In the genomic region with DNA sequence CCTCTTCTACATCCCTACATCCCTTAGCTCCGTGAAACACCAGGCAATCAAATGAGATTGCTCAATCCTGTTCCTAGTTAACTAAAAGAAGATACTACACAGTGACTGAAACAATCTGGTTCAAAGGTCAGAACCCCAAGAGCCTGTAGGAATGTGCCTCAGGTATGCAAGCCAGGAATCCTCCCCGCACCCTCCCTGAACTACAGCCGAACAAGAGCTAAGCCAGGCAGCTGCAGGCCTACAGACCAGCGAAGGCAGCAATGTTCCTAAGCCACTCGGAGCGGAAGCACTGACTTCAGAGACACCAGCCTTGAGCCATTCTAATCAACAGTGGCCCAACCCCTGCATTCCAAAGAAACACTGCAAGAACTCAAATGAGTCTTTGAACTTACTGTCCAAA, we compare ENCODE assay signal across 11 mouse cellular contexts. TPM values are rescaled to one million over a fixed set of nuclear protein-coding genes. Genes with fewer than 3 reads are reported as not detected.
DNase-seq lines count a peak whose midpoint lies in the region; ATAC-seq and TF ChIP-seq lines count a peak whose summit lies in the region.
"Had no signal": no experiment of that assay in that cellular context is flagged by ENCODE, and none has a peak within 500 bp of the region (broad histone marks: within the 10 kb centered on the region; RNA-seq: fewer than 3 reads in every experiment).

No protein-coding gene starts in this region.

- no peaks in the 10 kb centered on the region for H3K27me3 ChIP-seq in liver, embryonic 15.5 days
- no peaks in the 10 kb centered on the region for H3K27me3 ChIP-seq in hindbrain, postnatal 0 days (ENCODE audit: insufficient read depth, low read length)
- H3K27me3 ChIP-seq: limb, embryonic 15.5 days had no signal

- DNase-seq in ES-CJ7 (ENCODE audit: low read depth, low spot score), result peak; percentile 84
- DNase-seq in R1 (ENCODE audit: low read depth, low spot score), result peak; percentile 98
- DNase-seq in kidney, adult 18-20 months, result peak; percentile 74
- DNase-seq in hindbrain, postnatal 0 days (ENCODE audit: low spot score), result no peak
- DNase-seq in gastrocnemius, adult 18-20 months (ENCODE audit: low spot score), result no peak
- DNase-seq: adrenal gland, postnatal 14 days; cerebellum, adult 9-11 months; thymus, postnatal 4 days had no signal

- peaks cover 90% of the 10 kb centered on the region for H3K4me1 ChIP-seq in liver, embryonic 15.5 days (replicated peaks)
- no peaks in the 10 kb centered on the region; the same call in 1 of the 2 replicates for H3K4me1 ChIP-seq in hindbrain, postnatal 0 days (ENCODE audit: insufficient read depth, low read length)

- no peak overlapping the region for H3K4me3 ChIP-seq in liver, embryonic 15.5 days (replicated peaks)
- no peak overlapping the region for H3K4me3 ChIP-seq in hindbrain, postnatal 0 days (ENCODE audit: low read length)
- H3K4me3 ChIP-seq: limb, embryonic 15.5 days had no signal

- no peak overlapping the region for H3K4me2 ChIP-seq in liver, embryonic 15.5 days
- no peak overlapping the region for H3K4me2 ChIP-seq in hindbrain, postnatal 0 days (ENCODE audit: low read depth, low read length)
- H3K4me2 ChIP-seq: limb, embryonic 15.5 days had no signal

- ATAC-seq in liver, embryonic 15.5 days (ENCODE audit: insufficient read depth), result peak; percentile 17; the same call in 1 of the 2 replicates
- ATAC-seq in frontal cortex, adult (ENCODE audit: low TSS enrichment), result no peak
- ATAC-seq in hindbrain, postnatal 0 days, result no peak

- H3K9me3 ChIP-seq in liver, embryonic 15.5 days (replicated peaks), result no peaks in the 10 kb centered on the region
- H3K9me3 ChIP-seq in hindbrain, postnatal 0 days (ENCODE audit: low read length), result no peaks in the 10 kb centered on the region
- H3K9me3 ChIP-seq: limb, embryonic 15.5 days had no signal

- TF ChIP-seq CTCF in hindbrain, postnatal 0 days (IDR thresholded peaks at IDR 0.05; ENCODE audit: low read depth), result no peak

- 72% methylated on average over 6 of the region's 6 CpGs for WGBS in liver, embryonic 15.5 days (ENCODE audit: insufficient replicate concordance)
- WGBS in hindbrain, postnatal 0 days, result 85% methylated on average over 6 of the region's 6 CpGs

- H3K9ac ChIP-seq in liver, embryonic 15.5 days, result no peak overlapping the region
- H3K9ac ChIP-seq in hindbrain, postnatal 0 days (replicated peaks; ENCODE audit: low read length), result no peak overlapping the region
- H3K9ac ChIP-seq: limb, embryonic 15.5 days had no signal

- H3K36me3 ChIP-seq in liver, embryonic 15.5 days (replicated peaks), result no peaks in the 10 kb centered on the region
- H3K36me3 ChIP-seq in hindbrain, postnatal 0 days (ENCODE audit: insufficient read depth, low read length), result no peaks in the 10 kb centered on the region
- H3K36me3 ChIP-seq: limb, embryonic 15.5 days had no signal

- peak overlapping the region; percentile 9; the same call in 1 of the 2 replicates for H3K27ac ChIP-seq in liver, embryonic 15.5 days (replicated peaks)
- no peak overlapping the region for H3K27ac ChIP-seq in hindbrain, postnatal 0 days
- H3K27ac ChIP-seq: limb, embryonic 15.5 days had no signal

RNA-seq across cellular contexts. Expression of gene Pacsin2, which starts 20.0 kb away (rescaled TPM):
- 46.7 and 50.5 TPM in 2 replicates for polyA plus RNA-seq in liver, embryonic 15.5 days (2015; fragmentation: Nextera tagmentation; extraction: Ambion mirVana)
- 18.7 and 19.5 TPM in 2 replicates for total RNA-seq in hindbrain, postnatal 0 days (2014; rRNA removed)
- 19.3 and 20.0 TPM in 2 replicates for polyA plus RNA-seq in hindbrain, postnatal 0 days (2015; fragmentation: Nextera tagmentation; extraction: Ambion mirVana)
- total RNA-seq in gastrocnemius, adult 18-20 months (2021), result 10 to 100 TPM; 49.4 to 75.6 TPM

Comparison
In these comparisons a context has a peak if more than half of its experiments do, and no peak if none do; other contexts are left out.
1. DNase-seq: peak in ES-CJ7 (single experiment), R1 (single experiment) and kidney, adult 18-20 months (single experiment); none in hindbrain, postnatal 0 days (single experiment) and gastrocnemius, adult 18-20 months (single experiment).